Mouse (Mus musculus) CD4-positive, CD25-positive, alpha-beta regulatory T cell, adult 4 months (primary cell): ENCODE results near the gene Srp54a. TPM values are rescaled to one million over a fixed set of nuclear protein-coding genes. Genes with fewer than 3 reads are reported as not detected.
"Not testable (repeated sequence)": the region's sequence is repeated elsewhere in the genome, so short reads cannot be mapped to it uniquely, and the experiment has no call there.

Experiments
- ATAC-seq: one replicate; pipeline ENCODE4 v1.8.0; 2017
- polyA plus RNA-seq, 2 experiments: library from polyadenylated mRNA; unstranded; fragments of 100-300 nt; shearing (Covaris generic); gene quantifications; one replicate each; pipeline ENCODE4 v1.2.1; 2017

Gene Srp54a
- 100 to 1,000 TPM; 140 to 147 TPM for polyA plus RNA-seq

DNA sequence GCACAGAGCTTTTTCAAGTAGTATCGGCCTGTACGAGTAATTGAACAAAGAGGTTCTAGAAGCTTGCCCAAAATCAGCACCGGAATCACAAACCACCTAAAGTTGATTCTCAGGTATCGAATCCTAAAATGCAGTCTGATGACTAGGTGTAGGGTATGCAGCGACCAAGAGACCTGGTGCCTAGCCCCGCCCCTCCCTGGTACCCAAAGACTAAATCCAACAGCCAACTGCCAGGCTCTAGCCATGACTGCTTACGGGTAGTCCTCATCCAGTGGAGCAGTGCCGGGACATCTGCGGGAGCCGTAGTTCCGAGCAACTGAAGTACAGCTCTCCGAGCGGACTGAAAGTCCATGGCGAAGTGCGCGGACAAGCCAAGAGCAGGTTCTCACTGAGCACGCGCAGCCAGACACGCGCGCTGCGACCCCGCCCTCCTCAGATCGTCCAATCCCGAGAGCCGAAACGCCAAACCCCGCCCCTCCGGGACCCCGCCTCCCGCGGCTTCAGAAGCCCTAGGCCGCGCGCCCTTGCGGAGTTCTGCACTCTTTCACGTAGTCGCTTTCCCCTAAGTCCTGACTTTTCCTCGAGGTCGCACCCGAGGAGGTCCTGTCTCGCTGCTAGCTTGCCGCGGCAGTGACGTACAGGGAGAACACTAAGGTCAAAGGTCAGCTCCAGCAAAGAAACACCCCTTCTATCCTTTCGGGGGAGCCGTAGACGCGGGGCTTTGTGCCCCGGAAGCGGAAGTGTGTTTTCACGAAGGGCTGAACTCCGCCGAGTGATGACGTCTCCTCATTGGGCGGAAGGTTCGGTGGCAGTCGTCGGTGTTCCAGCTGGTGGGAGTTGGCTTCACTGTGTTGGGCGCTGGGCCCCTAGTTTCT is at the start of gene Srp54a, which contains the start of gene 2700097O09Rik:
TSS of gene Srp54a (plus strand) at position 537 of the 875 bp plus-strand sequence.
TSS of gene 2700097O09Rik (minus strand) at position 385 of the 875 bp plus-strand sequence.
- peak; percentile 91 for ATAC-seq

DNA sequence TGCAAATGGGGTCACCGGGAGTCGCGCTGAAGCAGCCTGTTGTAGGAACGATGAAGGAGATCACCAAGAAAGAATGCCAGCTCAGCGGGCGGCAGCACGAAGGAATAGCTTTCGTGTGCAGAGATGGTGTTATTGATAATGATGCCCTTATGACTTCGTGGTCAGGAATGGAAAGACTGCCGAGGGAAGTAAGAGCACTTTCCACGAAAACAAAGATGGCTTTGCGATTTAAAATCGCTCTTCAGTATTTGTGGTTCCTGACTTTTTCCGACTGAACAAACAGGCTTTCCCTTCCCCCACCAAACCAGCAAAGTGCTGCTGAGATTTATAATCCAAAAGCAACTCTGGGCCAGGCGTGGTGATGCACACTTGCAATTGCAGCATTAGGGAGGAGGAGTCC is 39.1 kb upstream of the Srp54a start:
- ATAC-seq, result no peak

DNA sequence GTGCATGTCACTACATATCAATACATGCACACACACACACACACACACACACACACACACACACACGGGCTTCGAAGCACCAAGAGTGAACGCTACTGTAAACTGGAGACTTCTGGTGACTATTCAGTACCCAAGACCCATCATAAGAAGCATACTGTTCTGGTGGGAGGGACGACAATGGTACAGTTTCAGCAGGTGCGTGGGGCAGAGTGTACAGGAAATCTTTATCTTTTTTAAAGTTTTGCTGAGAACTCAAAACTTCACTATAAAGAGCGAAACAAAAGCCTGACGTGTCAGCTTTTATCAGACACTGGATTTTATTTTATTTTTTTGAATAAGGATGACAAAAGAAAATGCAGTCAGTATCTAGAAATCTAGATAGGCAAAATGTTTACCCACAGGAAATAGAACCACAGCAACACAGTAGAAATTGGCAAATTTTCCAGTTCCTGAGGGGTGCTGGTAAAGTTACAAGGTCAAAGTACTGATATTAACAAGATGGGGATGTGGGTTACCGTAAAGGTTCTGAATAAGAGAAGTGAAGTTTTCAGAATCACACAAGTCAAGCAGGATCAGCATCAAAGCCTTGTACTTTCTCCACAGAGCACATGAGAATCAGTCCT is 30.2 kb upstream of the Srp54a start:
- ATAC-seq, result peak; percentile 89

DNA sequence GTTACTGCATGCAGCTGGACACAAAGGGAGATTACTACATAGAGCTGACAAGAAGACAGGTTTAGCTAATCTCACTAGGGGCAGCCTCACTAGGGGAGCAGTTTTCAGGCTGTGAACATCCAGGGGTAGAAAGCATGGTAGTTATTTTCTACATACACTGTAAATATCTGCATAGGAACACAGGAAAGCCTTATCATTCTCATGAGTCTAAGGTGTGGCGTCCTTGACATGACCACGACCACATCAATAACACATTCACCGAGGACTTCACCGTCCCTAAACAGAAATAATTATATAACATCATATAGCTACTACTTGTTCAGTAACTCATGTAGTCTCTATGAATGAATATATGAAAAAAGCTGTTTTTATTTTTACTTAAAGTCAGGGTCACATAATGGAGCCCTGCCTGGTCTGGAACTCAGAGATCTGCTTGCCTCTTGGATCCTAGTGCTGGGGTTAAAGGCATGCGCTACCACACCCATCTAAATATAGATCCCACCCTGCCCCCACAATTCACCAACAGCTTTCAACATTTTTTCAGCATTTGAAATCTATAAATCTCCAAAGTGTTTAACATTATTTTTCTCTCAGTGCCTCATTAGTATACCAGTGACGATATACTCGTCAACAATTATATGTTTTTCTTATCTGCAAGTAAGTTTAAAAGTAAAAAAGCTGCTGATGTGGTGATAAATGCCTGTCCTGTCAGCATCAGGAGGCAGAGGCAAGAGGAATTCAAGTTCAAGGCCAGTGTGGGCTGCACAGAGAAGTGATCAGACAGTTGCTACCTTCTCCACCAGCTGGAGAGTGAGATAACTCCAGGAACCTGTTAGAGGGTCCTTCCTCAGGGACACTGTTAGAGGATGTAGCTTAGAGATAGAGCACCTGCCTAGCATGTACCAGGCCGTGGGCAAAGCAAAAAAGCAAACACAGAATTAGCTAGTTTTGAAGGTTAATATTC is 28.6 kb upstream of the Srp54a start:
- no peak for ATAC-seq

DNA sequence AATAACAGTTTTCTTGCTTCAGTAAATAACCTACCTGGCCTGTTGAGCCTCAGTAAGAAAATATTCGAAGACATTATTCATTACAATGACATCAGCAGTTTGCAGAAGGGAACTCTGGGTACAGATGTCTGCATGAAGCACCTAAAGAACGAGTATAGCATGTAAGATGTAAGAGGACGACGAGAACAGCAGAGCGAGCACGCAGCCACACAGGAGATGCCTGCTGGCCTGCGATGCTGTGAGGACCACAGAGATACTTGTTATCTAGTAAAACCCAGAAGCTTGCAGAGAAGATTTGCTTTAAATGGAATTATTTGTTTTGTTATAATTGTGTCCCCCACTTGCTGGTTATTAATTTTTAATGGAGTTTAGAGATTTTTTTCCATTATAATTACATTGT is 26.8 kb upstream of the Srp54a start:
- ATAC-seq, result no peak

DNA sequence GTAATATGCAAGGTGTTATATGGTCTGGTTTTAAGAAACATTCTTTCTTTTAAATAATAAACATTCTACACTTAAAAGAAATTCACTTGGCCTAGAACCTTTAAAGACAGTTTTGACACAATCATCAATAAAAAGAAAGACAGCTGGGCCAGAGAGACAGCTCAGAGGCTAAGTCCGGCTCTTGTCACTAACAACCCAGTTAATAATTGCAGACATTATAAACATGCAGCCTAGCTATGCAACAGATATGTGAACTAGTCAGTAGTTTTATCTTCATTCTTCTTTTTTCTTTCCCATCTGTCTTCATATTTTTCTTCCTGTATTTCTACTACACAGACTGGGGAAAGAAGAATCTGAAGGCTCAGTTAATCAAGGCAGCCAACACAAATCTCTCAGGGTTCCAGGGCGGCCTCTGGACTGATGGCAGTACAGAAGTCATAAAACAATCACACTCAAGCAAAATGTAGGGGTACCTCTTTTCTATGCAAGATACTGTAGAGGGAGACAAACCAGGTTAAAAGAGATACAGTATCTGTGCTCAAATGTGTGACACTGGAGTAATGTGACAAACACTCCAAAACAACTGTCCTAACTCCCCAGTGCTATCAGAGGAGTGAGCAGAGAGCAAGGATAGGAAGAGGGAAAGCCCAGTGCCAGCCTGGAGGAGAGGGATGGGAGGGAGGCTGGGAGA is 25.4 kb upstream of the Srp54a start:
- ATAC-seq, result no peak

DNA sequence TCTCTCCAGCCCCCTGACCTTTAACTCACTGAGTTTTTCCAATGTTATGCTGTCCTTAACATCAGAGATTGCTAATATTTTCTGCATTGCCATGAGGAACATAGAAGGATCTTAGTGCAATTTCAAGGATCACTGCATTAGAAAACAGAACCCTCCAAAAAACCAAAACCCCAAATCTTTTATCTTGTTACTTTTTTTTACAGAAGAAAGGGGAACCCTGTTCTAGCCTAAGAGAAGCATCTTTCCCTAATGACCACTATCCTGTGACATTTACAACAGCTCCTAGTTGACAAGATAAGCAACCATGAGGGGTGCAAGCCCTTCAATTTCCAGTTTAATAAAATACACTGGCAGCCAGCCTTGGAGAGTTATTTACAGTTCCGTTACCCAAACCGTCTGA is 23.4 kb upstream of the Srp54a start:
- ATAC-seq, result no peak

DNA sequence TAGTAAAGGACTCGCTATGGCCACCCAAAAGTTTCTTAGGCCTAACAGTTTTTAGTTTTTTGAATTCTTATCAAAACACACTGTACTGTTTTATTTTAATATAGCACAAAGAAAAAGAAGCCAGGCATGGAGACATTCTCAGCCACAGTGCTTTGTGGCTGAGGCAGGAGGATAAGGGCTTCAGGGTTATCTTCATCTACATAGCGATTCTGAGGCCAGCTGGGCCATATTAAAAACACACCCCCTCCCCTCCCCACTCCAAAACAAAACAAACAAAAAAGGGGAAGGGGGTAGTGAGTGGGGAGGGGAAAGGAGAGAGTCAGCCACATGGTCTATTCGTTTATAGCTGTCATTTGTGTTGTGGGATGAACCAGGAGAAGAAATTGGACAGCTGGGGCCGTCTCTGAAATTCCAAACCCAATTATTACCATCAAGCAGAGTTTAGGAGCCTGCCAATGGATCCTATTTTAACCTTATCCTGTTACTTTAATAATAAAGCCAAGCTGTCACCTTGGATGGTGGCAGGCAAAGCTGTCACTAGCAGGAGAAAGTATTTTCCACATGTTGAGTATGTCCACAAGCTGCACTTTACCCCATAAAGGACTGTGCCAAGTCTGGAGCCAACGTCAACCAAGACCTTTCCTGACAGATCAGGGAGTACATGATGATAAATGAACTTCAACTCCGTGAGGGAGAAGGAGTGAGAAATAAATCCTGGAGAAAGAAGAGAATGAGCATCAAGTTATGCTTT is 21.0 kb upstream of the Srp54a start:
- ATAC-seq, result no peak

DNA sequence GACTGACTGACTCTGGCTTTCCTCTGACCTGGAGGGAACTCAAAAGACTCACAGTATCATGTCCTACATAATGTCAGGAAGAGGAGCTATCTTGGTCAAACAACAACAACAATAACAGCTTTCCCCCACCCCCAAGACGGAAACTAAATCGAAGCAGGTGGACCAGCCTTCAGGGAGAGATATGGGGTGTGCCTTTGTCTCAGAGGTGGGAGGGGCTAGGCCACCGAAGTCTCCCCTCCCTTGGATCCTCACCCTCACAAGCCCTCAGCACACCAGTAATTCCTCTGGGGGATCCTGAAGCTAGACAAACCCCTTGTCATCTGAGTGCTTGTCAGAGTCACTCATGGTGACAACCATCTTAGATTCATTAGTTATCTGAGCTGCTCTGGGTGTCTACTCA is 20.2 kb upstream of the Srp54a start:
- no peak for ATAC-seq

DNA sequence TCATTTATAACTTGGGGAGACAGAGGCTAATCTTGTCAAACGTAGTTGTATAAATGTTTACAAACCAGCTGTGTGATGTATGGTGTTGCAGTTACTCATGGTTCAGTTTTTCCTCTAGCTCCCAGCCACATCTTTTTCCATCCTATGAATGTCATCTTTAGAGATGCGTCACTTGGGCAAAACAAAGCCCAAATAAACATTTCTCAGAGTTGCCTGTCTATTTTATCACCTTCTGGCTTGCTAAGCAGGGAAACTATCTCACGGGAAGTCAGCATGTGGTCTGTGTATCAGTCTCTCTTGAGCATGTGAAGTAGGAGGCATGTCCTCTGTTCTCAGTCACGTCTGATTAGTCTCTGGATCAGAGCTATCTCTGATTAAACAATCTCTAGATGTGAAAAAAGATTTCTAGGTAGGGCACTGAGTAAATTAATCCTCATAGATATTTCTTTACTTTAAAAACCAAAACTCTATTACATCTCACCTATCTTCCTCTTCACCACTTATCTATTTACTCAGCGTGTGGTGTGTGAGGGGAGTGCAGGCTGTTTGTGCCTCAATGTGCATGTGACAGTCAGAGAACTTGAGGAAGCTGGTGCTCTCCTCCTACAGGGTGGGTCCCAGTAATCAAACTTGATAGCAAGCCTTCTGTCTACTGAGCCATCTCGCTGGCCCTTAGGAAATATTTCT is 19.7 kb upstream of the Srp54a start:
- ATAC-seq, result peak; percentile 41

DNA sequence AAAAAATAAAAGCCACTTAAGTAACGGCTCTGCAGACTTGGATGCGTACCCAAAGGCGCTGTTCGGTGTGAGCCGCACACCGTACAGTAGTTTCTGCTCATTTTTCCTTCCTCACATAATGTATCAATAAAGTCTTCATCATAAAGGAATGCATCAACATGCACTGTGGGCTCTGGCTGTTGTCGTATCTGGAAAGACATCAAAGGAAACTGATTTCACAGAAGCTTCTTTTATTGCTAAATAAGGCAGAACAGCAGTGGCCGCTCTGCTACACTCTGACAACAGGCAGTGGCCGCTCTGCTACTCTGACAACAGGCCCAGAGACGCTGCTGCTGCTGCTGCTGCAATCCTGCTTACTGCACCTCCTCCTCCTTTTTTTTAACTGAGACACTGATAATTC is 19.1 kb upstream of the Srp54a start:
- no peak for ATAC-seq

DNA sequence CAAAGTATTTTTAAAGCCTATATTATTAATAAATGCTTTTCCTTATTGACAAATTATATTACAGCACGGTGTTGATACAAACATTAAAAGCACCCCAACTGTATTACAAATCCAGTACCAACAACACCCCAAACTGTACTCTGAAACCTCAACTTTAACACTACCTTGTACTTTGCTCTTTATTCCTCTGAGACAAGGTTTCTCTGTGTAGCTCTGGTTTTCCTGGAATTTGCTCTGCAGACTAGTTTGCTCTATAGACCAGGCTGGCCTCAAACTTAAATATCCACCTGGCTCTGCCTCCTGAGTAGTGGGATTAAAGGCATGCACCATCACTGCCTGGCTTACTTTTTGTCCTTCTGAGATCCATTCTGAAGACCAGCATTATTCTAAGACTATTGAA is 17.9 kb upstream of the Srp54a start:
- no peak for ATAC-seq

DNA sequence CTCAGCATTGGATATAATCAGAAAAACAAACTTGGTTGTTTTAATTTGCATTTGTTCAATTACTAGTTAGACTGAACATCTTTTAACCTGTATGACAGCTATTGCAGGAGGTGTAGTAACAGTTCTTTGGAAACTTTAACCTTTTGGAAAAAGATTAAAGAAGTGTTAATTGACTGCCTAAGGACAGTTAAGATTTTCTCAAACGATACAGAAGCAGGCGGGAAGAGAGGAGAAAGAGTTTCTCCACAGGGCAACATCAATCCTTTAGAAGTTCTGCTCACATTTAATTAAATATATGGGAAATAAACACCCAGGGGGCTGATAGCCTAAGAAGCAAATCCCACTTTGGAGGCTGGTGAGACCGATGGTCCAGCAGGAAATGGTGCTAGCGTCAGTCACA is 7.6 kb upstream of the Srp54a start:
- no peak for ATAC-seq

DNA sequence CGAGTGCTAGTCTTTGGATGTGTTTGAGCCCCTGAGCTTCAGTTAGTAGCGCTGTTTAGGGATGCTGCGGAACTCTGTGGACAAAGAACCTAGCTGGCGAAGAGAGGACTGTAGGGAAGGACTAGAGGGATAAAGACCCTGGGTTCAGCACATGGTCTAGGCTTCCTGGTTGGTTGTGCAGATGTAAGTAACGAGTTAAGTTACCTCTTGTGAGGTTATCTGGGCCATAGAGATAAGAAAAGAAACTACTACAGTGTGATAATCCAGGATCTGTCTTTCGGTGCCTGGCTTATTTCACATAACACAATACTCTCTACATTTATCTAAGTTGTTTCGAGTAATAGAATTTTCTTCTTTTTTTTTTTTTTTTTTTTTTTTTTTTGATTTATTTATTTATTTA is 6.4 kb upstream of the Srp54a start:
- no peak for ATAC-seq

DNA sequence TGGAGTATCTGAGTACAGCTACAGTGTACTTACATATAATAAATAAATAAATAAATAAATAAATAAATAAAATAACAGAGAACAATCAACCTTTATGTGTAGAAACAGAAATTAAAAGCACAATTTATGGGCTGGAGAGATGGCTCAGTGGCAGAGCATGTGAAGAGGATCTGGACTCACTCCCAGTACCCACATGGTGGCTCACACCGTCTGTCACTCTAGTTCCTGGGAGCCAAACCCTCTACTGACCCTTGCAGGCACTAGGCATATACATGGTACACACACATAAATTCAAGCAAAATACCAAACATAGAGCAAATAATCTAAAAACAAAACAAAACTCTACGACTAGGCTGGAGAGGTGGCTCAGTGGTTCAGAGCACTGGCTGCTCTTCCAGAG is 4.8 kb upstream of the Srp54a start:
- ATAC-seq, result no peak

DNA sequence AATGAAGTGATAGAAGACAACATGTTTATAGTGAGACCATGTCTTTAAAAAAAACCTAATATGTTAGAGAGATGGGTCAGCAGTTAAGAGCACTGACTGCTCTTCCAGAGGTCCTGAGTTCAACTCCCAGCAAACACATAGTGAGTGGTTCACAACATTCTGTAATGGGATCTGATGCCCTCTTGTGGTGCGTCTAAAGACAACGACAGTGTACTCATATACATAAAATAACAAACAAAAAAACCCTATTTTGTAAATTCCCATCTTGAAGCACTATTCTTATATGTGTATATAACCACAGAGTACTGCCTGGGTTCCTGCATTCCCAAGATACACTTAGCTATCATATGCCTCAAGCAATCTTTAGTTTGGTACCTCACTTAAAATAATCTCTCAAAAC is 1.4 kb upstream of the Srp54a start:
- not testable (repeated sequence) for ATAC-seq

DNA sequence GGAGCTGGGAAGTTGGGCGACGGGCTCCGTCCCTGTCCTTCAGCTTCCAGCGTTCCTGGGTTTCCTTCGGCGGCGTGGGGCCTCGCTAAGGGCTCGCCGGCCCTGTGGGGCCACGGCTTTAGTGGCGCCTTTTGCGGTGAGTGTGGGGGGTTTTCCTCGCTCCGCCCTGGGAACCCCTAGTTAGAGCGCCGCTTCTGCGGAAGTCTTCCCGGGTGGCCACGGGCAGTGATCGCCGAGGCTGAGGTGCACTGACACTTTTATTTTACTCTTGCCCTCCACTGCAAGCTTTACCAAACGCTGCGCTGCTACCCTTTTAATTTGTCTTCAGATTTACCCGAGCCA is 510 bp downstream of the Srp54a start:
- ATAC-seq, result peak; percentile 53

DNA sequence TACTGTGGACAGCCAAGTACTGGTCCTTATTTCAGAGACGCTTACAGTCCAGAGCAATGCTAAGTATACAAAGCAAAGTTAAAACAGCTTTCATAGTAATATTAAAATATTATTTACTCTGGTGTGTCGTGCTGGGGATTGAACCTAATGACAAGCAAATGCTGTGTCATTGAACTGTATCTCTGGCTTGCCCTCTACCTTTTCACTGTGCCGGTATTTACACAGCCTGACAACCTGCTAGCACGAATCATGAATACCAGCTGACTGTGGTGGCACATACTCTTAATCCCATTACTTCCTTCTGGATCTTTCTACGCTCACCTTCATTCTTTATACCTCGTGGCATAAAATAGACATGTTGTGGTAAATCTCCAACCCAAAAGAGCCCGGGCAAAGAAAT is 12.1 kb downstream of the Srp54a start:
- not testable (repeated sequence) for ATAC-seq

DNA sequence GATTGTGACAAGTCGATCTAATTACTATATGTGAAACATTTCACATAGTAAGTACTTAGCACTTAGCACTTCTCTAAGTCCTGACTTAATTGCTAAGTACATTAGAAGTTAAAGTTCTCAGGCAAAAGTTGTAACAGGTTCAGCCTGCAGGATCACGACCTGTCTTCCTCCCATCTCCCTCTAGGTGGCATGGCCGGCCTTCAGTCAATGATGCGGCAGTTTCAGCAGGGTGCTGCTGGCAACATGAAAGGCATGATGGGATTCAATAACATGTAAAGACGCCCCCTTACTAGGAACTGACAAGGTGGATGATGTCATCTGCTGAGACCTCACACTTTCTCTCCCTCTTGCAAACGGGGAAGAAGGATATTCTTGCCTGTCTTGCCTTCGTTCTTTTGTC is 32.6 kb downstream of the Srp54a start:
- peak; percentile 26 for ATAC-seq

DNA sequence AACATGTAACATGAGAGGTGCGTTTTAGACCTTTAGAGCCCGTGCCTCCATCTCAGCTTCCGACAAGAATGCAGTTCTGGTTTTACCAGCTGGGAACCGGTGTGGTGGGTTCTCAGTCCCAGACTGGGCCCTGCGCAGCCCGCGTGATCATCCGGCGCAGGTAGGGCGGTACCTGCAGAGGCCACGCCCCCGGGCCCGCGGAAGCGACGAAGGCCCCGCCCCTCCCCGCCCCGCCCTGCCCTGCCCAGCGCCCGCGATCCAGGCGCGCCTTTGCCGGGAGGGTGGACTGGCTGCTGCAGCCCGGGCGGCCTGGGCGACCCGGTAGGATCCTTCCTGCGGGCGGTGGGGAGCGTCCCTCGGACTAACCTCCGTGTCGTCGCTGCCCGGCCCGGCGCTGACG is 44.2 kb downstream of the Srp54a start, which contains the start of gene Fam177a:
TSS of gene Fam177a (plus strand) at position 228 of the 400 bp plus-strand sequence.
- peak; percentile 92 for ATAC-seq

DNA sequence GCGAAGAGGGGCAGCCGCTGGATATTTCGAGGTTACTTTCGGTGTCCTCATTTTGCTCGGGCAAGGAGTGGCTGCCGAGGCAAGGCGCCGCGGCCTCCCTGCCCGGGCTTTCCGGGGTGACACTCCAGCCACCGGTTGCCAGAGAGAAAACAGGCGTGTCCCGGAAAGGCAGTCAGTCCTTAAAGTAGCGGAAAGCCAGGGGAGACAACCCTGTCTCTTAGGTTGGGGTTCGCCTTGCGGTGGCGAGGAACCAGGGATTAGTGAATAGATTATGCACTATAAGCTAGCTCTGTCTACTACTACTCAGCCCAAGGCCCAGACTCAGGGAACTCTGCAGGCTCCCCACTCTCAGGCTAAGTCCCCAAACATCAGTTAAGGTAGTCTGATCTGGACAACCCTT is 44.7 kb downstream of the Srp54a start:
- peak; percentile 74 for ATAC-seq
